Mouse (Mus musculus) urinary bladder, postnatal 36 days (tissue): ENCODE measurements around the gene Usmg5.
"Not testable (repeated sequence)": the region's sequence is repeated elsewhere in the genome, so short reads cannot be mapped to it uniquely, and the experiment has no call there.

Experiments
- DNase-seq, 2 experiments: peaks; one replicate each; pipeline ENCODE4 v3.0.0; 2022; ENCODE audit warnings: low spot score in 2 of 2, mixed read lengths in 1 of 2

The Usmg5 gene

GRCm38 (mm10) chr19:47090550-47091156, at the start of gene Usmg5, which contains the start of gene Pdcd11:
Usmg5 (minus strand) TSS chr19:47090647.
Pdcd11 (plus strand) TSS chr19:47090768.
- DNase-seq: peak; percentile 92 to 95

GRCm38 (mm10) chr19:47139611-47140010, 49.2 kb upstream of the Usmg5 start:
- not testable (repeated sequence) for DNase-seq

GRCm38 (mm10) chr19:47137771-47138421, 47.4 kb upstream of the Usmg5 start, which contains the start of gene Calhm2:
Calhm2 (minus strand) TSS chr19:47138294.
- DNase-seq: peak; percentile 45 to 69

- peak; percentile 18 to 63 for DNase-seq
Measured at GRCm38 (mm10) chr19:47137051-47137581, 46.7 kb upstream of the Usmg5 start.

GRCm38 (mm10) chr19:47136170-47136569, 45.7 kb upstream of the Usmg5 start:
- DNase-seq: no peak

GRCm38 (mm10) chr19:47135568-47135967, 45.1 kb upstream of the Usmg5 start:
- DNase-seq: no peak

GRCm38 (mm10) chr19:47133161-47133560, 42.7 kb upstream of the Usmg5 start:
- DNase-seq: no peak

- no peak for DNase-seq
Measured at GRCm38 (mm10) chr19:47130551-47131125, 40.2 kb upstream of the Usmg5 start.

- no peak for DNase-seq
Measured at GRCm38 (mm10) chr19:47128835-47129234, 38.4 kb upstream of the Usmg5 start.

GRCm38 (mm10) chr19:47128164-47128563, 37.7 kb upstream of the Usmg5 start:
- no peak for DNase-seq

- DNase-seq: no peak
Measured at GRCm38 (mm10) chr19:47122802-47123201, 32.4 kb upstream of the Usmg5 start.

- DNase-seq: no peak
Measured at GRCm38 (mm10) chr19:47121054-47121453, 30.6 kb upstream of the Usmg5 start.

- DNase-seq: no peak
Measured at GRCm38 (mm10) chr19:47118634-47119033, 28.2 kb upstream of the Usmg5 start.

- no peak for DNase-seq
Measured at GRCm38 (mm10) chr19:47104641-47105271, 14.3 kb upstream of the Usmg5 start.

GRCm38 (mm10) chr19:47101080-47101479, 10.6 kb upstream of the Usmg5 start:
- DNase-seq: no peak

GRCm38 (mm10) chr19:47089718-47090525, 525 bp downstream of the Usmg5 start:
- peak in 1 of 2 experiments; percentile 6 for DNase-seq

- no peak for DNase-seq
Measured at GRCm38 (mm10) chr19:47088226-47088625, 2.2 kb downstream of the Usmg5 start.

- peak; percentile 71 to 86 for DNase-seq
Measured at GRCm38 (mm10) chr19:47067924-47068611, 22.4 kb downstream of the Usmg5 start.

GRCm38 (mm10) chr19:47067096-47067882, 23.2 kb downstream of the Usmg5 start, which contains the start of gene Taf5:
Taf5 (plus strand) TSS chr19:47067746.
- DNase-seq: peak; percentile 98

GRCm38 (mm10) chr19:47065860-47066259, 24.6 kb downstream of the Usmg5 start:
- DNase-seq: no peak
